Mouse (Mus musculus) hindbrain, embryonic 13.5 days (tissue): ENCODE measurements around the gene Por. TPM values are rescaled to one million over a fixed set of nuclear protein-coding genes. Genes with fewer than 3 reads are reported as not detected.

Experiments used
- ATAC-seq: fragments of 200-750 bp; cut with Nextera tagmentation; 2 replicates; pipeline ENCODE4 v1.8.0; 2017; ENCODE audit warnings: moderate TSS enrichment; ENCODE audit not compliant: low FRiP score
- H3K27ac ChIP-seq: fragments of 300-500 bp; sonication (generic); 2 replicates; pipeline ENCODE4 v1.5.1; 2015; ENCODE audit warnings: inconsistent platforms, mild to moderate bottlenecking, moderate library complexity
- H3K27me3 ChIP-seq: fragments of 300-500 bp; sonication (generic); 2 replicates; pipeline ENCODE4 v1.6.1; 2015; ENCODE audit warnings: mild to moderate bottlenecking, inconsistent platforms
- H3K36me3 ChIP-seq: fragments of 300-500 bp; sonication (generic); 2 replicates; pipeline ENCODE4 v1.6.1; 2015; ENCODE audit warnings: mild to moderate bottlenecking, inconsistent platforms
- H3K4me1 ChIP-seq: fragments of 300-500 bp; sonication (generic); replicated peaks from 2 replicates; pipeline ENCODE4 v1.6.1; 2015; ENCODE audit warnings: inconsistent platforms
- H3K4me2 ChIP-seq: fragments of 300-500 bp; sonication (generic); 2 replicates; pipeline ENCODE4 v1.6.1; 2015; ENCODE audit warnings: inconsistent platforms, mild to moderate bottlenecking, moderate library complexity
- H3K4me3 ChIP-seq: fragments of 300-500 bp; sonication (generic); 2 replicates; pipeline ENCODE4 v1.5.1; 2015; ENCODE audit warnings: mild to moderate bottlenecking, inconsistent platforms
- H3K9ac ChIP-seq: fragments of 300-500 bp; sonication (generic); 2 replicates; pipeline ENCODE4 v1.6.1; 2015; ENCODE audit warnings: mild to moderate bottlenecking, inconsistent platforms
- H3K9me3 ChIP-seq: fragments of 300-500 bp; sonication (generic); 2 replicates; pipeline ENCODE4 v1.6.1; 2016; ENCODE audit warnings: inconsistent platforms
- WGBS: fragments of 180-500 bp; shearing (Covaris S2); methylation state at CpG from one replicate; pipeline ENCODE4 v1.1.7; 2015; 5-methylcytosine and 5-hydroxymethylcytosine counted together
- polyA plus RNA-seq: library from polyadenylated mRNA; unstranded; fragments of >200 nt; fragmentation: Nextera tagmentation; extraction: Ambion mirVana; gene quantifications from 2 replicates; pipeline ENCODE4 v1.2.1, GENCODE M21; 2015

Gene Por
- polyA plus RNA-seq, 1 experiment from 2014 or later = 107 TPM

- ATAC-seq = no peak
- H3K4me3 ChIP-seq = no peak overlapping the region
- 90% methylated on average over 4 of the region's 4 CpGs for WGBS
Observed at GRCm38 (mm10) chr5:135659956-135660355, 9.9 kb upstream of the Por start.

GRCm38 (mm10) chr5:135660535-135660934 is 9.3 kb upstream of the Por start:
- Histone ChIP-seq H3K9ac (no peak overlapping the region), H3K27ac (no peak overlapping the region), H3K4me2 (no peak overlapping the region), H3K9me3 (no peaks in the 10 kb centered on the region), H3K4me3 (no peak overlapping the region), H3K36me3 (no peaks in the 10 kb centered on the region), H3K4me1 (no peaks in the 10 kb centered on the region), H3K27me3 (no peaks in the 10 kb centered on the region)
- no peak for ATAC-seq
- WGBS = 90% methylated on average over 7 of the region's 7 CpGs

More at GRCm38 (mm10) chr5:135659956-135660355, 9.9 kb upstream of the Por start:
- Histone ChIP-seq H3K36me3 (no peaks in the 10 kb centered on the region), H3K27ac (no peak overlapping the region), H3K4me2 (no peak overlapping the region), H3K9ac (no peak overlapping the region), H3K9me3 (peaks cover 1% of the 10 kb centered on the region; the same call in 1 of the 2 replicates), H3K4me1 (no peaks in the 10 kb centered on the region), H3K27me3 (no peaks in the 10 kb centered on the region)

GRCm38 (mm10) chr5:135666890-135667289 is 2.9 kb upstream of the Por start:
- Histone ChIP-seq H3K9ac (no peak overlapping the region), H3K36me3 (no peaks in the 10 kb centered on the region), H3K4me3 (no peak overlapping the region), H3K4me1 (no peaks in the 10 kb centered on the region), H3K4me2 (no peak overlapping the region), H3K9me3 (no peaks in the 10 kb centered on the region), H3K27ac (no peak overlapping the region), H3K27me3 (no peaks in the 10 kb centered on the region)
- 87% methylated on average over 5 of the region's 5 CpGs for WGBS
- ATAC-seq = no peak

GRCm38 (mm10) chr5:135668071-135668470 is 1.8 kb upstream of the Por start:
- no peak overlapping the region for H3K27ac ChIP-seq

GRCm38 (mm10) chr5:135670881-135671280 is 1.0 kb downstream of the Por start:
- 87% methylated on average over 2 of the region's 2 CpGs for WGBS
- no peak for ATAC-seq

More at GRCm38 (mm10) chr5:135668071-135668470, 1.8 kb upstream of the Por start:
- H3K9ac ChIP-seq = no peak overlapping the region
- no peak for ATAC-seq
- WGBS = 81% methylated on average over 7 of the region's 7 CpGs
- H3K27me3 ChIP-seq = no peaks in the 10 kb centered on the region
- no peaks in the 10 kb centered on the region for H3K36me3 ChIP-seq
- no peaks in the 10 kb centered on the region for H3K9me3 ChIP-seq
- H3K4me2 ChIP-seq = no peak overlapping the region
- H3K4me3 ChIP-seq = no peak overlapping the region
- no peaks in the 10 kb centered on the region; the same call in 1 of the 2 replicates for H3K4me1 ChIP-seq

GRCm38 (mm10) chr5:135672509-135672908 is 2.7 kb downstream of the Por start:
- H3K27ac ChIP-seq = no peak overlapping the region; the same call in 1 of the 2 replicates
- WGBS = 75% methylated on average over 4 of the region's 4 CpGs

More at GRCm38 (mm10) chr5:135670881-135671280, 1.0 kb downstream of the Por start:
- H3K4me1 ChIP-seq = peaks cover 25% of the 10 kb centered on the region
- no peaks in the 10 kb centered on the region for H3K27me3 ChIP-seq
- no peak overlapping the region for H3K27ac ChIP-seq
- H3K4me2 ChIP-seq = no peak overlapping the region
- H3K9ac ChIP-seq = no peak overlapping the region
- no peaks in the 10 kb centered on the region for H3K9me3 ChIP-seq
- no peak overlapping the region for H3K4me3 ChIP-seq
- no peaks in the 10 kb centered on the region for H3K36me3 ChIP-seq

GRCm38 (mm10) chr5:135672980-135673379 is 3.1 kb downstream of the Por start:
- no peaks in the 10 kb centered on the region for H3K36me3 ChIP-seq
- H3K4me1 ChIP-seq = peaks cover 25% of the 10 kb centered on the region
- no peaks in the 10 kb centered on the region for H3K27me3 ChIP-seq
- no peak overlapping the region for H3K4me2 ChIP-seq
- no peak overlapping the region for H3K9ac ChIP-seq
- WGBS = 38% methylated on average over 5 of the region's 5 CpGs
- H3K27ac ChIP-seq = peak overlapping the region; percentile 27; the same call in 1 of the 2 replicates
- no peak overlapping the region for H3K4me3 ChIP-seq
- no peak for ATAC-seq
- no peaks in the 10 kb centered on the region for H3K9me3 ChIP-seq

More at GRCm38 (mm10) chr5:135672509-135672908, 2.7 kb downstream of the Por start:
- no peaks in the 10 kb centered on the region for H3K27me3 ChIP-seq
- no peaks in the 10 kb centered on the region for H3K9me3 ChIP-seq
- no peak overlapping the region for H3K4me2 ChIP-seq
- H3K9ac ChIP-seq = no peak overlapping the region
- H3K4me3 ChIP-seq = no peak overlapping the region
- H3K4me1 ChIP-seq = peaks cover 25% of the 10 kb centered on the region
- no peaks in the 10 kb centered on the region for H3K36me3 ChIP-seq
- ATAC-seq = no peak

GRCm38 (mm10) chr5:135674349-135674775 is 4.5 kb downstream of the Por start:
- 7% methylated on average over 3 of the region's 3 CpGs for WGBS
- Histone ChIP-seq H3K4me3 (no peak overlapping the region), H3K9me3 (no peaks in the 10 kb centered on the region), H3K27ac (peak overlapping the region; percentile 85), H3K36me3 (no peaks in the 10 kb centered on the region), H3K27me3 (no peaks in the 10 kb centered on the region), H3K4me2 (peak overlapping the region; percentile 45), H3K9ac (no peak overlapping the region), H3K4me1 (peaks cover 25% of the 10 kb centered on the region)
- ATAC-seq = peak; percentile 56

- Histone ChIP-seq H3K4me2 (peak overlapping the region; percentile 45), H3K27me3 (no peaks in the 10 kb centered on the region), H3K9me3 (no peaks in the 10 kb centered on the region), H3K4me3 (no peak overlapping the region), H3K9ac (0 out of 2 replicates have a peak overlapping the region, but pooled peaks have one; percentile 39), H3K27ac (peak overlapping the region; percentile 85), H3K36me3 (no peaks in the 10 kb centered on the region), H3K4me1 (peaks cover 25% of the 10 kb centered on the region)
- under 1% methylated on average over 11 of the region's 11 CpGs for WGBS
- ATAC-seq = peak; percentile 79
Observed at GRCm38 (mm10) chr5:135674821-135675220, 5.0 kb downstream of the Por start.

GRCm38 (mm10) chr5:135676696-135677095 is 6.9 kb downstream of the Por start:
- WGBS = 83% methylated on average over 3 of the region's 3 CpGs
- Histone ChIP-seq H3K27me3 (no peaks in the 10 kb centered on the region), H3K9me3 (no peaks in the 10 kb centered on the region), H3K4me3 (no peak overlapping the region), H3K27ac (no peak overlapping the region), H3K4me2 (no peak overlapping the region), H3K9ac (no peak overlapping the region), H3K36me3 (no peaks in the 10 kb centered on the region), H3K4me1 (peaks cover 25% of the 10 kb centered on the region)
- no peak for ATAC-seq

- H3K4me3 ChIP-seq = no peak overlapping the region
- H3K4me1 ChIP-seq = peaks cover 25% of the 10 kb centered on the region
- no peaks in the 10 kb centered on the region for H3K36me3 ChIP-seq
- H3K9me3 ChIP-seq = no peaks in the 10 kb centered on the region
- no peak for ATAC-seq
- no peak overlapping the region for H3K4me2 ChIP-seq
- 83% methylated on average over 2 of the region's 2 CpGs for WGBS
- H3K27me3 ChIP-seq = no peaks in the 10 kb centered on the region
- H3K9ac ChIP-seq = no peak overlapping the region
- H3K27ac ChIP-seq = no peak overlapping the region
Observed at GRCm38 (mm10) chr5:135677251-135677650, 7.4 kb downstream of the Por start.

- Histone ChIP-seq H3K4me2 (no peak overlapping the region), H3K27me3 (no peaks in the 10 kb centered on the region), H3K4me1 (peaks cover 24% of the 10 kb centered on the region), H3K4me3 (no peak overlapping the region), H3K9me3 (no peaks in the 10 kb centered on the region), H3K27ac (no peak overlapping the region), H3K36me3 (no peaks in the 10 kb centered on the region), H3K9ac (no peak overlapping the region)
- 96% methylated on average over 6 of the region's 6 CpGs for WGBS
- no peak for ATAC-seq
Observed at GRCm38 (mm10) chr5:135678481-135678880, 8.6 kb downstream of the Por start.

GRCm38 (mm10) chr5:135680967-135681545 is 11.2 kb downstream of the Por start:
- no peaks in the 10 kb centered on the region; the same call in 1 of the 2 replicates for H3K4me1 ChIP-seq
- no peak overlapping the region for H3K4me3 ChIP-seq
- no peaks in the 10 kb centered on the region for H3K9me3 ChIP-seq
- H3K4me2 ChIP-seq = no peak overlapping the region
- H3K36me3 ChIP-seq = no peaks in the 10 kb centered on the region
- ATAC-seq = no peak
- no peak overlapping the region for H3K9ac ChIP-seq
- H3K27ac ChIP-seq = no peak overlapping the region
- WGBS = 78% methylated on average over 6 of the region's 6 CpGs
- H3K27me3 ChIP-seq = no peaks in the 10 kb centered on the region
